Mouse (Mus musculus) stomach, embryonic 14.5 days (tissue): ENCODE measurements around the gene Tmem150b. TPM values are rescaled to one million over a fixed set of nuclear protein-coding genes. Genes with fewer than 3 reads are reported as not detected.
A peak's percentile ranks its signal among the peaks of the same experiment; 100 is the strongest.

Experiments used
- ATAC-seq: fragments of 200-750 bp; cut with Nextera tagmentation; 2 replicates; pipeline ENCODE4 v1.8.0; 2017; ENCODE audit warnings: low read depth, moderate TSS enrichment; ENCODE audit not compliant: insufficient number of reproducible peaks, insufficient read depth, low FRiP score
- H3K27ac ChIP-seq: fragments of 300-500 bp; sonication (generic); 2 replicates; pipeline ENCODE4 v1.5.1; 2014; ENCODE audit warnings: mild to moderate bottlenecking, low read length, moderate library complexity, mixed read lengths
- H3K27me3 ChIP-seq: fragments of 300-500 bp; sonication (generic); 2 replicates; pipeline ENCODE4 v1.6.1; 2014; ENCODE audit warnings: low read length, control low read depth, mixed read lengths; ENCODE audit not compliant: control insufficient read depth, insufficient read depth
- H3K36me3 ChIP-seq: fragments of 300-500 bp; sonication (generic); 2 replicates; pipeline ENCODE4 v1.6.1; 2014; ENCODE audit warnings: mild to moderate bottlenecking, control low read depth, low read length, moderate library complexity, mixed read lengths; ENCODE audit not compliant: control insufficient read depth, insufficient read depth
- H3K4me1 ChIP-seq: fragments of 300-500 bp; sonication (generic); 2 replicates; pipeline ENCODE4 v1.6.1; 2014; ENCODE audit warnings: low read length, control low read depth, mixed read lengths; ENCODE audit not compliant: control insufficient read depth, insufficient read depth
- H3K4me2 ChIP-seq: fragments of 300-500 bp; sonication (generic); replicated peaks from 2 replicates; pipeline ENCODE4 v1.6.1; 2014; ENCODE audit warnings: low read depth, low read length, control low read depth
- H3K4me3 ChIP-seq: fragments of 300-500 bp; sonication (generic); 2 replicates; pipeline ENCODE4 v1.5.1; 2014; ENCODE audit warnings: low read depth, low read length, control low read depth
- H3K9ac ChIP-seq: fragments of 300-500 bp; sonication (generic); replicated peaks from 2 replicates; pipeline ENCODE4 v1.6.1; 2014; ENCODE audit warnings: low read depth, mild to moderate bottlenecking, control low read depth, low read length, moderate library complexity, mixed read lengths
- H3K9me3 ChIP-seq: fragments of 300-500 bp; sonication (generic); 2 replicates; pipeline ENCODE4 v1.6.1; 2016; ENCODE audit warnings: low read depth, low read length, control low read depth; ENCODE audit not compliant: control insufficient read depth
- WGBS: fragments of 180-500 bp; shearing (Covaris S2); extraction: QIAGEN DNeasy Blood & Tissue Kit; methylation state at CpG from one replicate; pipeline ENCODE4 v1.1.7; 2014; 5-methylcytosine and 5-hydroxymethylcytosine counted together
- polyA plus RNA-seq: library from polyadenylated mRNA; unstranded; fragments of >200 nt; fragmentation: Nextera tagmentation; extraction: Ambion mirVana; gene quantifications from 2 replicates; pipeline ENCODE4 v1.2.1, GENCODE M21; 2014

The Tmem150b gene
- polyA plus RNA-seq, result 0.36 and 0.78 TPM in 2 replicates

GRCm38 (mm10) chr7:4725169-4725568 is at the start of gene Tmem150b:
TSS of gene Tmem150b (minus strand) at chr7:4725249.
- Histone ChIP-seq H3K27ac (peak within 1 kb of the TSS; percentile 69; the same call in 1 of the 2 replicates), H3K4me3 (no peak within 1 kb of the TSS), H3K9ac (no peak within 1 kb of the TSS), H3K4me1 (0 out of 2 replicates have a peak, but pooled peaks cover 7% of the 10 kb centered on the region), H3K9me3 (no peaks in the 10 kb centered on the region), H3K36me3 (no peaks in the 10 kb centered on the region), H3K4me2 (peak within 1 kb of the TSS; percentile 32), H3K27me3 (no peaks in the 10 kb centered on the region)
- peak; percentile 30; the same call in 1 of the 2 replicates for ATAC-seq
- 69% methylated on average over 7 of the region's 7 CpGs for WGBS

GRCm38 (mm10) chr7:4771202-4771601 is 46.2 kb upstream of the Tmem150b start, which contains the start of gene Fam71e2:
TSS of gene Fam71e2 (minus strand) at chr7:4771302.
- H3K27ac ChIP-seq, result no peak within 1 kb of the TSS
- WGBS, result 73% methylated on average over 3 of the region's 5 CpGs
- no peak for ATAC-seq
- no peaks in the 10 kb centered on the region for H3K9me3 ChIP-seq
- no peak within 1 kb of the TSS for H3K9ac ChIP-seq
- H3K4me2 ChIP-seq, result no peak within 1 kb of the TSS
- no peaks in the 10 kb centered on the region for H3K4me1 ChIP-seq
- H3K36me3 ChIP-seq, result no peaks in the 10 kb centered on the region
- no peak within 1 kb of the TSS for H3K4me3 ChIP-seq
- peaks cover 5% of the 10 kb centered on the region for H3K27me3 ChIP-seq

- no peak overlapping the region for H3K9ac ChIP-seq
- H3K4me1 ChIP-seq, result no peaks in the 10 kb centered on the region
- H3K27me3 ChIP-seq, result no peaks in the 10 kb centered on the region
- ATAC-seq, result no peak
- no peaks in the 10 kb centered on the region for H3K36me3 ChIP-seq
- H3K9me3 ChIP-seq, result no peaks in the 10 kb centered on the region
- H3K4me2 ChIP-seq, result no peak overlapping the region
- H3K27ac ChIP-seq, result no peak overlapping the region
- 15% methylated on average over 4 of the region's 4 CpGs for WGBS
- no peak overlapping the region for H3K4me3 ChIP-seq
These were observed 40.1 kb upstream of the Tmem150b start for GRCm38 (mm10) chr7:4764946-4765710.

- no peak for ATAC-seq
- WGBS, result 38% methylated on average over 1 of the region's 1 CpGs
- Histone ChIP-seq H3K9ac (no peak overlapping the region), H3K9me3 (no peaks in the 10 kb centered on the region), H3K27me3 (no peaks in the 10 kb centered on the region), H3K4me1 (no peaks in the 10 kb centered on the region), H3K27ac (no peak overlapping the region), H3K4me3 (no peak overlapping the region), H3K36me3 (no peaks in the 10 kb centered on the region), H3K4me2 (no peak overlapping the region)
These were observed 34.6 kb upstream of the Tmem150b start for GRCm38 (mm10) chr7:4759670-4760069.

GRCm38 (mm10) chr7:4752821-4753570 is 27.9 kb upstream of the Tmem150b start, which contains the start of gene Cox6b2:
TSS of gene Cox6b2 (minus strand) at chr7:4753094.
- Histone ChIP-seq H3K4me3 (peak within 1 kb of the TSS; percentile 41), H3K9ac (peak within 1 kb of the TSS; percentile 28; the same call in 1 of the 2 replicates), H3K9me3 (no peaks in the 10 kb centered on the region), H3K36me3 (no peaks in the 10 kb centered on the region), H3K27ac (peak within 1 kb of the TSS; percentile 55; the same call in 1 of the 2 replicates), H3K27me3 (no peaks in the 10 kb centered on the region), H3K4me1 (peaks cover 14% of the 10 kb centered on the region), H3K4me2 (peak within 1 kb of the TSS; percentile 61)
- ATAC-seq, result peak; percentile 94
- WGBS, result 2% methylated on average over 24 of the region's 24 CpGs

- H3K36me3 ChIP-seq, result no peaks in the 10 kb centered on the region
- WGBS, result 3% methylated on average over 29 of the region's 30 CpGs
- peak overlapping the region; percentile 55; the same call in 1 of the 2 replicates for H3K27ac ChIP-seq
- H3K9me3 ChIP-seq, result no peaks in the 10 kb centered on the region
- ATAC-seq, result peak; percentile 76
- H3K4me3 ChIP-seq, result peak overlapping the region; percentile 41
- H3K9ac ChIP-seq, result peak overlapping the region; percentile 28; the same call in 1 of the 2 replicates
- peak overlapping the region; percentile 61 for H3K4me2 ChIP-seq
- H3K27me3 ChIP-seq, result no peaks in the 10 kb centered on the region
- H3K4me1 ChIP-seq, result peaks cover 14% of the 10 kb centered on the region
These were observed 27.1 kb upstream of the Tmem150b start for GRCm38 (mm10) chr7:4751971-4752820.

- no peak overlapping the region for H3K27ac ChIP-seq
- H3K27me3 ChIP-seq, result no peaks in the 10 kb centered on the region
- no peaks in the 10 kb centered on the region for H3K9me3 ChIP-seq
- H3K36me3 ChIP-seq, result peaks cover 12% of the 10 kb centered on the region
- no peak overlapping the region for H3K4me2 ChIP-seq
- peaks cover 14% of the 10 kb centered on the region for H3K4me1 ChIP-seq
- no peak overlapping the region for H3K4me3 ChIP-seq
- WGBS, result 76% methylated on average over 2 of the region's 2 CpGs
- H3K9ac ChIP-seq, result no peak overlapping the region
- ATAC-seq, result no peak
These were observed 24.1 kb upstream of the Tmem150b start for GRCm38 (mm10) chr7:4749169-4749568.

GRCm38 (mm10) chr7:4748321-4748720 is 23.3 kb upstream of the Tmem150b start:
- H3K4me1 ChIP-seq, result peaks cover 14% of the 10 kb centered on the region
- no peak overlapping the region for H3K9ac ChIP-seq
- H3K9me3 ChIP-seq, result no peaks in the 10 kb centered on the region
- ATAC-seq, result no peak
- no peak overlapping the region for H3K27ac ChIP-seq
- peaks cover 12% of the 10 kb centered on the region for H3K36me3 ChIP-seq
- 72% methylated on average over 4 of the region's 4 CpGs for WGBS
- H3K4me3 ChIP-seq, result no peak overlapping the region
- H3K4me2 ChIP-seq, result no peak overlapping the region
- H3K27me3 ChIP-seq, result no peaks in the 10 kb centered on the region
